Mouse (Mus musculus) bone marrow, adult 2 months (tissue): ENCODE data around the gene Specc1l.

ENCODE experiments used
- CTCF ChIP-seq: fragments of 200-500 bp; IDR thresholded peaks from 2 replicates; pipeline ENCODE4 v1.5.1; 2011; ENCODE audit warnings: low read length, control low read depth; ENCODE audit not compliant: control insufficient read depth, insufficient read depth
- POLR2A ChIP-seq: fragments of 200-500 bp; IDR thresholded peaks from 2 replicates; pipeline ENCODE4 v1.6.1; 2011; ENCODE audit warnings: low read depth, mild to moderate bottlenecking, control low read depth, low read length, borderline replicate concordance; ENCODE audit not compliant: control insufficient read depth

DNA sequence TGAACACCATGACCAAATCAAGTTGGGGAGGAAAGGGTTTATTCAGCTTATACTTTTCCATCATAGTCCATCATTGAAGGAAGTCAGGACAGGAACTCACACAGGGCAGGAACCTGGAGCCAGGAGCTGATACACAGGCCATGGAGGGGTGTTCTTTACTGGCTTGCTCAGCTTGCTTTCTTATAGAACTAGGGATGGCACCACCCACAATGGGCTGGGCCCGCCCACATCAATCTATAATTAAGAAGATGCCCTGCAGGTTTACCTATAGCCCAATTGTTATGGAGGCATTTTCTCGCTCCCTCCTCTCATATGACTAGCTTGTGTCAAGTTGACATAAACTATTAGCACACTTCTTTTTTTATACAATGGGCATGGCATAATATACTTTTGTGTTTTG lies 25.3 kb downstream of the Specc1l start:
- TF ChIP-seq POLR2A (no peak), CTCF (no peak)
